Mouse (Mus musculus): ENCODE data around the gene Pard6b.

Pard6b gene

DNA sequence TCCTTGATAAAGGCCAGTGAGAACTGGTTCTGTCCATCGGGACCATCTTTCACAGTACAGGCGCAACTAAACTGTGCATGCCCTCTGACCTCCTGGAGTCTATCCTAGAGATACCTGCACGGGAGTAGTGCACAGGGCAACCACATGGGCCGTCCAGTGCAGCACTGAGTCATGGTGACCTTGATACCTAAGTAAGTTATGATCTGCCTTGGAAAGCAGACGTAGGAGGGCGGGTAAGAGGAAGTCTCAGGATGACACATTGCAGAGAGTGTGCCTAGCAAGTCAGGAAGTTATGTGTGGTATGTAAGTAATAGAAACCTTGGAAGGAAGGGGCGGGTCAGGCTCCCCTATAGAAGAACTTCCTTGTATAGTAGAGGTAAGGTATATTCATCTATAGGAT is 15.3 kb upstream of the Pard6b start:
- no peak for DNase-seq

DNA sequence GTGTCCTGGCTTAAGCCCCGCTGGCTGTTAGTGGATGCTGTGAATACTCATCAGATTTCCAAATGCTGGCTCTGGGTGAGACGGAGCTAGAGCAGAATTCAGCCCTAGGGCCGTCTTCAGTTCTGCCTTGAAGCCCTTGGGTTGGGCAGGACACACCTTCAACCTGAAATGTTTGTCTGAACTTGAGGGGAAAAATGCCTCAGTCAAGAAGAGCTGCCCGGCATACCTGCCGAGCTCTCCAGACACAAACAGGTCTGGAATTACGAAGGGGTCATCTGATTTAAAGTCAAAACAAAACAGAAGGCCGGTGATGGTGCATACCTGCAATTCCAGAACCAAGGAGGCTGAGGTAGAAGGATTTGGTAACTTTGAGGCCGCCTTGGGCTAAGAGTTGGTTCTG is 14.0 kb upstream of the Pard6b start:
- DNase-seq, result no peak

DNA sequence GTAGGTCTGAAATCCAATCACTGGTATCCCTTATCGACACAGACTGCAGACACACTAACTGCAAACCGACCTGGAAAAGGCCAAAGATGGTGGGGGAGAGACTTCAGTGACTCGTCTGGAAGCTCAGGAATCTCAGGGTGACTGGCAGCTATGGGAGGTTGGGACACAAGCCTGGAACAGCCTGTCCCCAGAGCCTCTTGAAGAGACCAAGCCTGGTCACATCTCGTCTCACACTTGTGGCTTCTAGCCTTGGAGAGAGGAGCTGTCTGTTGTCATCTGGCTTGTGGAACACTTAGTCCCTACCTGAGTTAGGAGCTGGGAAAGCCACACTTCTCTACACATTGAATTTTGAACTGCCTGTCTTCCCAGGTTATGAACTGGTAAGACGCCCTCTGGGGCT is 10.4 kb upstream of the Pard6b start:
- DNase-seq, result no peak

DNA sequence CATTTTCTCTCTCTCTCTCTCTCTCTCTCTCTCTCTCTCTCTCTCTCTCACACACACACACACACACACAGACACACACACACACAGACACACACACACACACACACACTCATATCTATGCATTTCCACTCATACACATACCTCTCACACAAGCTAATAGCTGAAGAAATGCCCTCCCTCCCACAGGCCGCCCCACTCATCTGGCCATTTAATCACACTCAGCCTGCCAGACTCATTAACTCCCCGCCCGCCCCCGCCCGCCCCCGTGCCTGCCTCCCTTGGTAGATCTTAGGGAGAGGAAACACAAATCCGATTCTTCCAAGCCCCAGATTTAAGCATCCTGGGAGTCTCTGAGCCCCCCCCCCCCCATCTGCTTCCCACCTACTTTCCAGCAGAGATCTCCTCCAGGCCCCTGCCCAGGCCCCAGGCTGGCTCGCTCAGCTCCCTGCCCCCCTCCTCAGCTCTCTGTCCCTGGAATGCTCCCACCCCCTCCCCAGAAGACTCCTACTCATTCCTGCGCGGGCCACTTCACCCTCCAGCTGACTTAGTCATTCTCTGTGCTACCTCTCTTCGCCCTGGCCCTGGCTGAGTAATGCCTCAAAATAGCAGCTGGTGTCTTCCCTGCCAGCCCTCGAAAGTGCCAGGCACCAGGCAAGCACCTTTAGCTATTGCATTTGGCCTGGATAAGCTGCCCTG is 8.2 kb upstream of the Pard6b start:
- DNase-seq, result no peak

DNA sequence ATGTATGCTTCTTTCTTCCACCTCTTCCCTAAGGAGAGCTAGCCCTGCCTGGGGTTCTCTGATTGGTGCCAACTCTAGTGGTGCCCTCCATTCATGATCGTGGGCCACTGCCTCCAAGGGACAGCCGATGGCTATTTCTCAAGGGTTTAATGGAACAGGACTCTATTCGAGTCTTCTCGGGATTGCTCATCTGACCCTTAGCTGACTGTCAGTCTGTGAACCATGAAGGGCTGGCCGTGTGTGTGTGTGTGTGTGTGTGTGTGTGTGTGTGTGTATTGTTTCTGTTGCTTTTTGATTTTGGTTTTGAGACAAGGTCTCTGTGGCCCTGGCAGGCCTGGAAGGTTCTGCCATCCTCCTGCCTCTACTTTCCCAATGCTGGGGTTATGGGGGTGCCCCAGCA is 7.1 kb upstream of the Pard6b start:
- no peak for DNase-seq

DNA sequence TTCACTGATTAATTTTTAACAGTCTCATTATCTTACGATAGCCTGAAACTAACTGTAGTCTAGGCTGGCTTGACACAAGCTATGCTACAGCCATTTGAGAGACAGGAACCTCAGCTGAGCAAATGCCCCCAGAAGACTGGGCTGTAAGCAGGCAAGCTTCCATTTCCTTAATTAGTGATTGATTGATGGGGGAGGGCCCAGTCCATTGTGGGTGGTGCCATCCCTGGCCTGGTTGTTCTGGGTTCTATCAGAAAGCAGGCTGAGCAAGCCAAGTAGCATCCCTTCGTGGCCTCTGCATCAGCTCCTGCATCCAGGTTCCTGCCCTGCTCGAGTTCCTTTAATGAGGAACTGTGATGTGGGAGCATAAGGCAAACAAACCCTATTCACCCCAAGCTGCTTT is 6.3 kb upstream of the Pard6b start:
- no peak for DNase-seq

DNA sequence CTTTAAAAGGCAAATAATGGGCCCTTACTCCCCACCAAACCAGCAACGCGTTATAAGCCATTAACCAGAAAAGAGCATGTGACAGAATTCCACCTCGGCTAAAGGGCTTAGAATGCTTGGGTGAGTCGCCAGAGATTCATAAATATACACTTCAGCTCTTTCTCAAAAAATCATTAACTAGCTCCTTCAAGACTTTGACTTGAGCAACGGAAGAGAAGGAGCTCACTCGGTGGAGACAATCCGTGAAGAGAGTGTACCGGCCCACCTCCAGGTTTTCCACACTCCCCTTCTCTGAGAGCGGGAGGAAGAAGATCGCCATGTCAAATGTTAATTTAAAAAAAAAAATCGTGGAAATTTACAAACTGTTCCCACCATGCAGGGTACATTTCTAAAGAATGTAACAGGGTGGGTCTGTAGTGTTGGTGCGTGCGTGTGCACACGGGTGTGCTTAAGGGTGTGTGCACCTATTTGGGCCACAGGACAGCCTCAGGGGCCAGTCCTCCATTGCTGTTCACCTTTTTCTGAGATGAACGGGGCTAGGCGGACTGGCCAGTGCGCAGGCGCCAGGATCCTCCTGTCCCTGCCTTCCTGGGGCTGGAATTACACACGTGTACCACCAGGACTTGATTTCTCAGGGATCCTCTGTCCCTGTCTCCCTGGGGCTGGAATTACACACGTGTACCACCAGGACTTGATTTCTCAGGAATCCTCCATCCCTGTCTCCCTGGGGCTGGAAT is 3.8 kb upstream of the Pard6b start:
- no peak for DNase-seq

DNA sequence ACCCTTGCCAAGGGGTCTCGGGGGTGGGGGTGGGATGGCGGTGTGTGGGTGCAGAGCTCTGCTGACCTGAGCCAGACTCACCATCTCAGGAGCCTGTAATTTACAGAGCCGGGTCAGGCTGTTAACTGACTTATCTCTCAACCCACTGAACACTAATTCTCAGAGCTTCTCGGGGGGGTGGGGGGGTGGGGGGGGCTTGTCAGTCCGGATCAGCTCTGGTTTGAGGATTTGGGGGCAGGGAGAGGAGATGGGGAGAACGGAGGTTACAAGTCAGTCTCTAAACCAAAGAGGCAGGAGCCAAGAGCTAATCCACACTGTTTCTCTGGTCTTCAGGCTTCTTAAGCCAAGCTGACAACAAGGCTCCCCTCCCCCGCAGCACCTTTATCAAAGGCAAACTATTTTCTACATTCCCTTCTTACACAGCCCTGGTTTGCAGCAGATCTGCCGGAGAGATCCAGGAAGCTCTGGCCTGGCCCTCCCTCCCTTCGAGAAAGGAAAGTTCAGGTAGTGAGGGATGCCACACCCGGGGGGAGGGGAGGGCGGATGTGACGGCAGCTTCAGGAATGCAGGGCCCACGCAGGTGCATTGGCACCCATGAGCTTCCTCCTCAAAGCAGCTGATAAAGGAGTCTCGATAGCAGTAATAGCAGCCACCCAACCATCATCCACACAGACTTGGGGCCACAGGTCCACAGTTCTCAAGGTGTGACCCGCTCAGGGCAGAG is 2.5 kb upstream of the Pard6b start:
- DNase-seq, result peak; percentile 26

DNA sequence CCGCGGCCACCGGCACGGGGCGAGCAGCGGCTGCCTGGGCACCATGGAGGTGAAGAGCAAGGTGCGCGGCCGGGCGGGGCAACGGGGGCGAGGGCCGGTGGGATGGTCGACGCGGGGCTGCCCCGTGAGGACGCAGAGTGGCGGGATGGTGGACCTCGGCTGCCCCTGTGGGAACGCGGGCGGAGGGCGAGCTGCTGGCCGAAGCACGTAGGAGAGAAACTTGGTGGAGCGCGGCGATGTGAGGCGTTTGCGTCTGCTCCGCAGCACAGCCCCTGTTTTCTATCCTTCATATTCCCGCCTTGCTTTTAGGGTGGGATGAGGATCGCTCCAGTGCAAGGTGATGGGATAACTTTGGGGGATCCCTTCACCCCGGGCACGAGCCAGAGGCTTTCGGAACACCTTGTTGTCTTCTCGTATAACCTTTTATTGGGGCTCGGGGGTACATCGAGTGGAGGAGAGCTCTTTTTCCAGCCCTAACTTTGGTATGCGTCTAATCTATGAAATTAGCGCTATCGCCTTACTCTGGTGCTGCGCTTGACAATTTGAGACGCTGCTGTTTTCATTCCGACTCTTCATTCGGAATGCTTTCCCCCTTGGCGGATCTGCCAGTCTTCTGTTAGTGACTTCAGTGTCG is 612 bp downstream of the Pard6b start:
- DNase-seq, result peak; percentile 19

DNA sequence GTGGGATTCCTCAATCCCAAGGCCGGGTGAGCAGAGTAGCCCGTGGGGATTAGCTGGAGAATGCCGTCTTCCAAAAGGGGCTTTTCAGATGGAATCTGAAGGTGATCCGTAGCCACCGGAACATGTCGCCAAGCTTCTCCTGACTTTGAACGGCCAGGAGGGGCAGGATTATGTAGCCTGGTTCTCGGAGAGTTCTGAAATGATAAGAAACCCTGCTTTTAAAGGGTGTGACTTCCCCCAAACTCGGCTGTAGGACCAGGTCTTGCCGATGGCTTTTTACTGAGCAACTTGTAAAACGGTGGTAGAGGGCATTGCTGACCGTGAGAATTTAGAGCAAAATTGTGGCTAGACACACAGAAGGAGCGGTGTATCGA is 1.1 kb downstream of the Pard6b start:
- no peak for DNase-seq

DNA sequence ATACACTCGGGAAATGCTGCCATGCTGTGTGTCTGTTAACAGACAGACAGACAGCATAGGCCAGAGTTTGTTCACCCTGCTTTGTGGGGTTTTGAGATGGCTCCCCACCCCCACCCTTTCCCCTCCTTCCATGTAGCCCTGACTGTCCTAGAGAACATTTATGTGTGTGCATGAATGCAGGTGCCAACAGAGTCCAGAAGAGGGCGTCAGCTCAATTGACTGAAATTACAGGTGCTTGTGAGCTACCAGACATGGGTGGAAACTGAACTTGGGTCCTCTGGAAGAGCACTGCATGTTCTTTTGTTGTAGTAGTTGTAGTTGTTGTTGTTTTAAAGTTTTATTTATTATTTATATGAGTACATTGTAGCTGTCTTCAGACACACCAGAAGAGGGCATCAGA is 2.8 kb downstream of the Pard6b start:
- DNase-seq, result no peak

DNA sequence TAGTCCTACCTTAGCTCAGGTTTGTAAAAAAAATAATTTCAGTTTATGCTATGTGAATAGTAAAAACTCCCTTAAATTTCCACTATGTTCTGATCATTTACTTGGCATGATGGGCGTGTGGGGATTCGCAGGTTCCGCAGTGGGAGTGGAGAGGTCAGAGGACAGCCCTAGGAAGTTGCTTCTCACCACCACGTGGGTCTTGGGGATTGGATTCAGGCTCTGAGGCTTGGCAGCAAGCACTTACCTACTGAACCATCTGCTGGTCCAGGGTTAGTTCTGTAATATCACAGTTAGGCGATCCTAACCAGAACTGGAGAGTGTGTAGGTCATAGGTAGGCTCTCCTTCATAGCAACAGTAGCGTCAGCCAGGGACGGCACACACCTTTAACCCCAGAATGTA is 3.4 kb downstream of the Pard6b start:
- DNase-seq, result no peak

DNA sequence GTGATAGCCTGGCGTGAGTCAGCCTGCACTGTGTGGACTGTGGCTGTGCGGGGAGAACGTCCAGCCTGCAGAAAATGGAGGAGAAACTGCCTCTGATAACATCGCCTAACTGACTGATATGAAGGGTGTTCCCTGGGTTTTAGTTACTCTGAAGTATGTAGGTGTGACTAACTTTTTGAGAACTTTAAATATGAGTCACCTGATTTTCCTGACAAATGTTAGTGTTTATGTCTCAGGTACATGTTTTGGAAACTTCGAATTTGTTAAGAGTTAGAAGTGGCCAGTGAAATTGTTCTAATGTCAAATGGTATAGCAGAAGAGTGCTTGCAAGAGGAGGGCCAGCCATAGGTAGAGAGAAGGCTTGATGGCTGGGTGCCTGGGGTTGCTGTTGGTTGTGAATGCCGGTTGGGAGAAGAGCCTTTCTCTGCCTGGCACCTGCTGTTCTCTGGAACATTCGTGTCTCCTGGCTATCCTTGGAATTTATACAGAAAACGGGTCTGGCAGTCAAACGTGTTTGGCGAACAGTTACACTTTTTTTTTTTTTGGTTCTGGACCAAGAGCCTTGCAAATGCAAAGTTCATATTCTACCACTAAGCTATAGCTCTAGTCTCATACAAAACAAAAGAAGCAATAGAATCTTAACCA is 4.9 kb downstream of the Pard6b start:
- DNase-seq, result no peak

DNA sequence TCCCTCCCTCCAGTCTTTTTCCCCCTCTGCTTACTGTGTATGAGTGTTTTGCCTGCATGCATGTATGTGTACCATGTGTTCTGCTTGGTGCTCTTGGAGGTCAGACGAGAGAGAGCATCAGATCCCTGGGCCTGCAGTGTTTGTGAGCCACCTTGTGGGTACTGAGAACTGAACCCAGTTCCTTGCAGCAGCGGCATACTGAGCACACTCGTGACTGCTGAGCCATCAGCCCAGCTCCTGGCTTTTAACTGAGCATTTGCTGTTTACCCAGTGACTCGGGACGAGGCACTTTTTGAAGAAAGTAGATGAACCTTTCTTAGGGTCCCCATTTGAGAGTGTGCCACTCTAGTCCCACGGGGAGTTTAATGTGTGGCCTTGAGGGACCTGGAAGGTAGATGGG is 5.5 kb downstream of the Pard6b start:
- DNase-seq, result no peak

DNA sequence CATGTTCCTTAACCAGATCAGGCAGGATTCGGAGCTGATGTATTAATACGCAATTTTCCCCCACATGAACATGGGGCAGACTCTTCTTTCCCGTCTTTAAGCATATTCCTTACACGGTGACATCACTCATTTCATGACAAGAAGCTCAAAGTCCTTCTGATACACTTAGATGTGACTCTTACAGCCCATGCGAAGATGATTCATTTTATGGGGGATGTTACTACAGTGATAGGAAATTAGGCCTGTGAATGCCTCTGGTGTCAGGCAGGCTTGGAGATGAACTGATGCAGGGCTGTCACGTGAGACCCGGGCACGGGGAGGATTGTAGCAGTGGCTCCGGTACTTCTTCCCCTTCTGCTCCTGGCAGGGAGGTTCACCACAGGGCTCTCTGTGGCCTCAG is 6.0 kb downstream of the Pard6b start:
- DNase-seq, result no peak

DNA sequence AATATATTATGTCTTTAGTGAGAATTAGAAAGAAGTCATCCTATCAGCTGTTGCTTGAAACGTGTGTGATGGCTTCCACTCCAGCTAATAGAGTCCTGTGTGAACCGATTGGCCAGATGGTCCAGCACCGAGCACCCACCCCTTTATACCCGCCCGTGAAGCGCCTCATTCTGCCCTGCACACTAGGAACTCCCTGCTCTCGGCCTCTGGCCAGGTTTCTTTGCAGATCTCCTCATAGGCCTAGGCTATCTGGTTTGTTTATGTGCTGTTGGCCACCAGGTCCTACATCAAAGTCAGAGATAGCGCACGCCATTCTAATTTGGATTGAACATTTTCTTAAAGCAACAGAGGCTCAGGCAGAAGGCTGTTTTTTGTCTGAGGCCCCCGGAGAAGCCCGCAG is 10.8 kb downstream of the Pard6b start:
- DNase-seq, result no peak

DNA sequence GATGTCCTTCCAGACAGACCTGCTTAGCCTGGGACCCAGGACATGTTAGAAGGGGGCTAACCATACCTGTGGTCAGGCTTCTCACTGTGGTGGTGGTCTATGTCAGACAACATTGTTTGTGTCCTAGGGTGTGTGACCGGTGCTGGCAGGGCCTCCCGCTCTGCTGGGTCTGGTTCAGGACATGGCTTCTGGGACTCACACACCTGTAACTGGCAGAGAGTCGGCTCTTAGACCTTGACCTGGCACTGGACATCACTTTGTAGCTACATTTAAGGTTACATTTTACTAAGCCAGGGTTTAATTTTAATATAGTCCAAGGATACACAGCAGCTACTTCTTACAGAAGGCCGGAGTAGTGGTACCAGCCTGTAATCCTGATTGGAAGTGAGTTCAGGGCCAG is 12.3 kb downstream of the Pard6b start:
- DNase-seq, result no peak

DNA sequence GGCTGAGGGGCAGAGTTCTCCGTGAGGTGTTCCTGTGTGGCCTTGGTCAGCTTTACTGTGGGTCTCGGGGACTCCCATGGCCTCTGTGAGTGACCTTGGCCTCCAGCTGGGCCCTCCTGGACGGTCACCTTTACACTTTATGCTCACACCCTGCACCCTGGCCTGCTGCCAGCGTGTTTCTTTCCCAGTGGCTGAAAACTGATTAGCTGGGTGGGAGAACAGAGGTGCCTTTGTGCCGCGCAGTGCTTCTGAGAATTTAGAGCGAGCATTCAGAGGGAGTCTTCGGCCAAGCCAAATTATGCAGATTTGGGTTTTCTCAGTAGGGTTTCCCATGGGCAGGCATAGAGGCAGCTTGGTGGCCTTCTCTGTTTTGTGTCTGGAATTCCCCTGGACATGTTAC is 14.3 kb downstream of the Pard6b start:
- no peak for DNase-seq

DNA sequence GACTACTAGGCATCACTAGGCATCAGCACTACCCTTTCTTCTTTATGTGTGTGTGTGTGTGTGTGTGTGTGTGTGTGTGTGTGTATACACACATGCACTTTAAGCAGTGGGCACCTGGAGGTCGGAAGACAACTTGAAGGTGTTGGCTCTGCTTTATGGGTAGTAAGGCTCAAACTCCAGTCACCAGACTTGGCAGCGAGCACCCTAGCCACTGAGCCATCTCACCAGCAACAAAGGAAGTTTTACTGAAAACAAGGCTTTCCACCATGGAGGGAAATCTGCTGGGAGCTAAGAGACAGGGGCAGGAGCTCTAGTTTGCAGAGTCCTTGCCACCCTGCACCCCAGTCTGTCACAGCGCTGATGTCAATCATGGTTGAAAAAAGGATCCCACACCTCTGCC is 15.7 kb downstream of the Pard6b start:
- no peak for DNase-seq

DNA sequence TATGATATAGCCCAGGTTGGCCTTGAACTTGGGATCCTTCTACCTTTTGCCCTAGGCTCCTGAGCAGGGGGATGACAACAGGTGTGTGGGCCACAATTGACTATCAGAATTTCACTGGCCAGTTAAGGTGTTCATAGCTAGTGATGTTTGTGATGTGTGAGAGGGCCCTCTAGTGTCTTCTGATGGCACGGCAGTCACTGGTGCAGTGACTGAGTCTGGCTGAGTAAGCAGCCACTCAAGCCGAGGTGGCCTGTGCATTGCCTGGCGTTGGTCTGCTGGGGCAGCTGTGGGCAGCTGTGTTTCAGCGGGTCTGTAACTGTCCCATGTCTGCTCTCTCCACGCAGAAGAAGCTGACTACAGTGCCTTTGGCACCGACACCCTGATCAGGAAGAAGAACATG is 17.2 kb downstream of the Pard6b start:
- peak; percentile 69 for DNase-seq

DNA sequence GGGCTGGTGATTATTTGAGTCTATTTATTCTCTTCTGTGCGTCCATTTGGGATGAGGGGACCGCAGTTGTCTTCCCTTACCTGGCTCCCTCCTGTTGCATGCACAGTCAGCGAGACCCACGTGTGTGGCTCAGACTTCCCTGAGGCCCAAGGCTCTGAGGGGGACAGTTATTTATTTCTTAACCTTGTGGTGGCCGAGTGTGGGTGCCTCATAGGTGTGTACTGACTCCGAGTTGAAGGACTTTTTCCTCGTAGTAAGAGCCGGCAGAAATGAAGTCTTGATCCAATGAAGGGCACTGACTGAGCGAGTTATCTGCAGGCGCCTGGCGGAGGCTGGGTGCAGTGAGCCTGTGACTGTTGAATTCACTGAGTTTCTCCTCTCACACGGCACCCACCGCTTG is 19.2 kb downstream of the Pard6b start:
- DNase-seq, result no peak

DNA sequence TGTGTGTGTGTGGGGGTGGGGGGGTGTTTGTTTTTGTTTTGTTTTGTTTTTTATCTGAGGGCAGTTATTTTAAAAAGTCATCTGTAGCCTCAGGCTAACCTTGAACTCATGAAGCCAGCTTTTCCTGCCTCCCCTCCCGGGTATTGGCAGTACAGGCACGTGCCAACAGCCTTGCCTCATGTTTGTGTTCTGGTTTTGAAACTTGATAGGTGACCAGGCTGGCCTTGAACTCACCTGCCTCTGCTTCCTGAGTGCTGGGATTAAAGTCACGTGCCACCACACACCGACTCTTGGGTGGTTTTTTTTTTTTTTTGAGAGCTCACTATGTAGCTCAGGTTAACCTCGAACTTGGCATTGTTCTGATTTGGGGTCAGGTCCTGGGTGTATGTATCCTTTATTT is 21.0 kb downstream of the Pard6b start:
- DNase-seq, result no peak

DNA sequence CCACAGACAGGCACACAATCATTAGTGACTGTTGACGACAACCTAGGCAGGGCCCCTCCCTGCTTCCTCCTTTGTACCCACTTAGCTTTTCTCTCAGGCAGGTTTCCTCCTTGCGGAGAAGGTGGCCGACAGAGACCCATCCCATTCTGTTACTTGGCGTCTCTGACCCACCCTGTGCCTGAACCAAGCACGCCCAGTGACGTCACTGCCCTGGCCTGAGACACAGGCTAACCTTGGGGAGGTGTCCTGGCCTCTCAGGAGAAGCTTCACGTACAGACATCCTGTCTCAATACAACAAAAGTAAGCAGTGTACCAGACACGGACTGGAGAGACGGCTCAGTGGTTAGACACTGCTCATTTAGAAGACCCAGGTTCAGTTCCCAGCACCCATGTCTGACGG is 22.5 kb downstream of the Pard6b start:
- DNase-seq, result no peak
